Mouse (Mus musculus) heart, embryonic 14.5 days (tissue): ENCODE data around the gene Sfxn5. TPM values are rescaled to one million over a fixed set of nuclear protein-coding genes. Genes with fewer than 3 reads are reported as not detected.

Experiments used
- ATAC-seq: fragments of 200-750 bp; cut with Nextera tagmentation; 2 replicates; pipeline ENCODE4 v1.8.0; 2017; ENCODE audit warnings: low read depth, moderate TSS enrichment; ENCODE audit not compliant: insufficient number of reproducible peaks, insufficient read depth, low FRiP score
- H3K27ac ChIP-seq, 2 experiments: fragments of 200-500 bp in 1 of 2; fragments of 300-500 bp in 1 of 2; sonication (generic) in 1 of 2; replicated peaks in 1 of 2; 2 replicates each; pipeline ENCODE4 v1.5.1; 2012 to 2014; ENCODE audit warnings: low read depth in 2 of 2, low read length in 2 of 2, control low read depth in 1 of 2, mild to moderate bottlenecking in 1 of 2, mixed read lengths in 1 of 2; ENCODE audit not compliant: control insufficient read depth in 1 of 2, insufficient read depth in 1 of 2
- H3K27me3 ChIP-seq: fragments of 300-500 bp; sonication (generic); 2 replicates; pipeline ENCODE4 v1.6.1; 2014; ENCODE audit warnings: mild to moderate bottlenecking, low read length, control low read depth; ENCODE audit not compliant: control insufficient read depth, insufficient read depth
- H3K36me3 ChIP-seq: fragments of 300-500 bp; sonication (generic); 2 replicates; pipeline ENCODE4 v1.6.1; 2014; ENCODE audit warnings: mild to moderate bottlenecking, control low read depth, low read length, mixed read lengths; ENCODE audit not compliant: control insufficient read depth, insufficient read depth
- H3K4me1 ChIP-seq, 2 experiments: fragments of 200-500 bp in 1 of 2; fragments of 300-500 bp in 1 of 2; sonication (generic) in 1 of 2; 2 replicates each; pipeline ENCODE4 v1.6.1; 2012 to 2014; ENCODE audit warnings: low read length in 2 of 2, control low read depth in 1 of 2, mixed read lengths in 1 of 2; ENCODE audit not compliant: control insufficient read depth in 2 of 2, insufficient read depth in 2 of 2
- H3K4me2 ChIP-seq: fragments of 300-500 bp; sonication (generic); 2 replicates; pipeline ENCODE4 v1.6.1; 2014; ENCODE audit warnings: mild to moderate bottlenecking, low read length
- H3K4me3 ChIP-seq, 2 experiments: fragments of 200-500 bp in 1 of 2; fragments of 300-500 bp in 1 of 2; sonication (generic) in 1 of 2; 2 replicates each; pipeline ENCODE4 v1.5.1; 2012 to 2014; ENCODE audit warnings: low read length in 2 of 2, mild to moderate bottlenecking in 2 of 2, control low read depth in 1 of 2, low read depth in 1 of 2, moderate library complexity in 1 of 2; ENCODE audit not compliant: control insufficient read depth in 1 of 2, insufficient read depth in 1 of 2
- H3K9ac ChIP-seq: fragments of 300-500 bp; sonication (generic); 2 replicates; pipeline ENCODE4 v1.6.1; 2014; ENCODE audit warnings: mild to moderate bottlenecking, low read length
- H3K9me3 ChIP-seq: fragments of 300-500 bp; sonication (generic); 2 replicates; pipeline ENCODE4 v1.6.1; 2016; ENCODE audit warnings: low read length, control low read depth; ENCODE audit not compliant: control insufficient read depth
- WGBS: fragments of 180-500 bp; shearing (Covaris S2); extraction: QIAGEN DNeasy Blood & Tissue Kit; methylation state at CpG from one replicate; pipeline ENCODE4 v1.1.7; 2014; 5-methylcytosine and 5-hydroxymethylcytosine counted together
- polyA plus RNA-seq: library from polyadenylated mRNA; unstranded; fragments of >200 nt; fragmentation: Nextera tagmentation; extraction: Ambion mirVana; gene quantifications from 2 replicates; pipeline ENCODE4 v1.2.1, GENCODE M21; 2014

The Sfxn5 gene
- polyA plus RNA-seq, 1 experiment from 2014 or later: 2.7 TPM

DNA sequence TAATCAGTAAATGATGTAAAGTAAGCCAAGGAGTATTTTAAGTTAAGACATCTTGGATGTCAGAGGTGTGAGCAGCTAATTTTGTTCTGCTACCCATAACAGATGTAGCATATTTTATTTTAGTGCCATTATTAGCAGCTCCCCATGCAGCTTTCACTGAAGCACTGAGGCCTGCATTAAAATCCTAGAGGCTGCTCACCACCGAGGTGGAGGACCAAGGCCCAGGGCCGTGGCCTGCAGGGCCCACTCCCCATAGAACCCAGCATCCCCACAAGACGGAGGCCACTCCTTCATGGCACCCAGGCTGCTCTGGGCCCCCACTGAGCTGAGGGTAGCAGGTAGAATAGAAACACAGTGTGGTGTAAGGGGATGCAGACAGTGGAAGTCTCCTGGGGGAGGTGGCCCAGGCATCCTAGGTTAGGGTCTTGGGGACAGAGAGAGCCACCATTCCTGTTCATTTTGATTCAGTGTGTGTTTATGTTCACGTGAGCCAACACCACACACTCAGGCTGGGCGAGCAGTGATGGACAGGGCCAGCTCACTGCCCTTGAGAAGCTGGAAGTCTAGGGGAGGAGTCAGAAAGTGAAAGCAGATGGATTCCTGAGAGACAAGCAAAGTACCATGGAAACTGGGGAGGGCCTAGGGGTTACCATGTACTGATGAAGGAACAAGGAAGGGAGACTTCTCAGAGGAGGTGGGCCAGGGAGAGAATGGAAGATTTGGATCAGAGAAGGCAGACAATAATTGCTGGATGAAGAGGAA is 114.4 kb downstream of the Sfxn5 start:
- H3K36me3 ChIP-seq: no peaks in the 10 kb centered on the region
- no peaks in the 10 kb centered on the region for H3K27me3 ChIP-seq
- peaks cover 0 to 3% of the 10 kb centered on the region in 2 experiments; a peak in 1 of 4 replicates for H3K4me1 ChIP-seq
- no peaks in the 10 kb centered on the region for H3K9me3 ChIP-seq
- ATAC-seq: no peak
- no peak overlapping the region for H3K27ac ChIP-seq
- no peak overlapping the region for H3K4me3 ChIP-seq
- WGBS: 61% methylated on average over 5 of the region's 5 CpGs
- H3K9ac ChIP-seq: no peak overlapping the region
- no peak overlapping the region for H3K4me2 ChIP-seq

DNA sequence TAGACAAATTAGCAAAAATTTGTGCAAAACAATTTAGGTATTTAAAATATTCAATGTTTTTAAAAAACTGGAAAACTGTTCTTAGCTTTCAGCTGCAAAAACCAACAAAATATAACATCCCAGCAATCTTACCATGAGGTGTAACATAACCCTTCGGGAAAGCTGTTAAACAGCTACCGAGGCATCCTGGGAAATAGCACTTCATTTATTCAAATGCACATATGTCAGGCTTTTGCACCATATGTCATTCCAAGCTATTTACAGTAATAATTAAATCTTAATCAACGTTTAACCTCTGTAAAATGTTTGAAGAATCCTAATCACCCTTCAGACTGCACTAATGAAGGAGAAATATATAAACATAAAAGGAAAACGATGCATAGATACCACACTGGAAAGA is 115.0 kb downstream of the Sfxn5 start:
- Histone ChIP-seq H3K27me3 (no peaks in the 10 kb centered on the region), H3K36me3 (no peaks in the 10 kb centered on the region), H3K4me2 (no peak overlapping the region), H3K9me3 (no peaks in the 10 kb centered on the region), H3K4me3 (no peak overlapping the region), H3K9ac (no peak overlapping the region), H3K4me1 (peaks cover 0 to 3% of the 10 kb centered on the region in 2 experiments; a peak in 1 of 4 replicates), H3K27ac (no peak overlapping the region)
- WGBS: 81% methylated on average over 4 of the region's 4 CpGs
- no peak for ATAC-seq

DNA sequence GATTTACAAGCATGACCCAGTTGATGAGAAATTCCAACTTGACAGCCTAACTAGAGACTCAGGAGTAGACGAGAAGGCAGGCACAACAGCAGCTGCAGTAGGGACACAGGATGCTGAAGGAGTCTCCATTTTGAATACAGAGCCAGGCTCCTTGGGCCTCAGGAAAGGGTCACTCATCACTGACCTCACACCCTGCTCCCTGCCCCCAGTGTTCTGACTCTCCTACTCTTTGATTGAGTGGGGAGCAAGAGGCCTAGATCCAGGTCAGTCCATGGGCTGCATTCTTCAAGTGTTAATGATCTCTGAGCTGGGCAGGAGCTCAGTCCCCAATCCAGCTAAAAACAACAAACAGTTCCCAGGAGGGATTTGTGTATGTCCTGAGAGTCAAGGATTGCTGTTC is 122.5 kb downstream of the Sfxn5 start:
- Histone ChIP-seq H3K9me3 (no peaks in the 10 kb centered on the region), H3K36me3 (no peaks in the 10 kb centered on the region), H3K4me1 (peaks cover 0 to 3% of the 10 kb centered on the region in 2 experiments; a peak in 1 of 4 replicates), H3K9ac (no peak overlapping the region), H3K4me3 (no peak overlapping the region), H3K27ac (no peak overlapping the region), H3K27me3 (peaks cover 31% of the 10 kb centered on the region), H3K4me2 (no peak overlapping the region)
- 36% methylated on average over 1 of the region's 1 CpGs for WGBS
- no peak for ATAC-seq

DNA sequence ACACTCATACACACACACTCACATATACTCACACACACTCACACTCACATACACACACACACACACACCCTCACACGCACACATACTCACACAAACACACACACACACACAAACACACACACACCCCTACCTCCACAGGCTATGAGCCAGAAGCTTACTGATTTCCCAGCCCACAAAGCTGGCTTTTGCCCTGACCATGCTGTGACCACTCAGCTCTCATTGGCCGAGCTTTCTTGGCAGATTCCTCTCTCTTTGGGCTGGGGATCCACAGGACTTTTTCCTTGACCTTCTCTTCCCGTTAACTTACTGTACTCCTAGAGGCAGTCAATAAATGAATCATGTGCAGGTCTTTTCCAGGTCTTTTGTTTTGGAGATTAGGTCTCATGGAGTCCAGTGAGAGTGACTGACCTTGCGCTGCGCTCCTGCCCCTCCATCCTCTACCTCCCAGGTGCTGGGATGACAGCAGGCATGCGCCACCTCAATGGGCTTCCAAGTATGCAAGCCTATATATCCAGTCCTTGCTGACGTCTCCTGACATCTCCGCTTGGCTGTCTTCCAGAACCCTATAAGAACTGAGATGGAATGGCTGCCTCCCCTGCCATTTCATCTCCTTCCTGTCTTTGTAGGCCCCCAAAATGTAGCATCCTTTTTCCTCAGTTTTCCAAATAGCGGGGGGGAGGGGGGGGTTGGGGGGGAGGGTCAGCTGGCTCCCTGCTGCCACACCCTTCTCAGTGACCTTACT is 123.8 kb downstream of the Sfxn5 start:
- no peaks in the 10 kb centered on the region for H3K9me3 ChIP-seq
- 69% methylated on average over 9 of the region's 9 CpGs for WGBS
- H3K36me3 ChIP-seq: no peaks in the 10 kb centered on the region
- no peak overlapping the region for H3K9ac ChIP-seq
- ATAC-seq: no peak
- no peaks in the 10 kb centered on the region for H3K4me1 ChIP-seq
- peaks cover 42% of the 10 kb centered on the region for H3K27me3 ChIP-seq
- no peak overlapping the region for H3K4me3 ChIP-seq
- H3K27ac ChIP-seq: no peak overlapping the region
- H3K4me2 ChIP-seq: no peak overlapping the region

DNA sequence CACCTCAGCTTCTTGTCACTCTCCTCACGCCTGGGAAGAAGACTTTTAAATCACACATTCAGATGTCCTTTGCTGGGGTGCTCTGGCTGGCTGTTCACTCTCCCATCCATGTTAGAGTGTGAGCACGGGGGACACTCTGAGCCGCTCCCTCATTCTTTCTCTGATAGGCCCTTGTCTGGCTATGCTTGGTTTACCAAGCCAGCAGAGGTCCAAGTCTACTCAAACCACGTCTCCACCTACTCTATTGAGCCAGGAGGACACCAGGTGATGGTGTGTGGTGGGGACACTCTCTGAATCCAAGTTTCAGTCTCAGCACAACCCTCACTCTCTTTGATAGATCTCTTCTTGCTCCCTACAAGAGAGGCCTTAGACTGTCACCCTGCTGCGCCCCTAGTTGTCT is 125.9 kb downstream of the Sfxn5 start:
- Histone ChIP-seq H3K4me3 (no peak overlapping the region), H3K36me3 (no peaks in the 10 kb centered on the region), H3K4me2 (no peak overlapping the region), H3K9me3 (no peaks in the 10 kb centered on the region), H3K27ac (no peak overlapping the region), H3K9ac (no peak overlapping the region), H3K4me1 (no peaks in the 10 kb centered on the region), H3K27me3 (peaks cover 49% of the 10 kb centered on the region)
- 63% methylated on average over 5 of the region's 5 CpGs for WGBS
- ATAC-seq: no peak

DNA sequence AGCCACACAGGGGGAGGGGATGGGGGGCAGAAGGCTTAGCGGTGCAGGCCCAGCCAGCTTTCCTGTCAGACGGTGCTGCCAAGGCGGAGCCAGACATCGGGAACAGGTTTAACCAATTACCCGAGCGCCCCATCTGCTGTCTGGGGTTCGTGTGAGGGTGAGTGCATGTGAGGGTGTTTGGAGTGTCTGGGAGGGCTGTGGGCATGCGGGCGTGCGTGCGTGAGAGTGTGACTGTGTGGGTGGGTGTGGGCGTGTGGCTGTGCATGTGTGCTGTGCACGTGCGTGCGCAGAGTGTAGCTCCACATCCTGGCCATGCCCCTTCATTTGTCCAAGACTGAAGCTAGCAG is 126.3 kb downstream of the Sfxn5 start:
- Histone ChIP-seq H3K36me3 (no peaks in the 10 kb centered on the region), H3K27me3 (peaks cover 53% of the 10 kb centered on the region), H3K27ac (no peak overlapping the region), H3K9me3 (no peaks in the 10 kb centered on the region), H3K9ac (no peak overlapping the region), H3K4me3 (no peak overlapping the region), H3K4me2 (no peak overlapping the region), H3K4me1 (no peaks in the 10 kb centered on the region)
- no peak for ATAC-seq
- 57% methylated on average over 15 of the region's 15 CpGs for WGBS

DNA sequence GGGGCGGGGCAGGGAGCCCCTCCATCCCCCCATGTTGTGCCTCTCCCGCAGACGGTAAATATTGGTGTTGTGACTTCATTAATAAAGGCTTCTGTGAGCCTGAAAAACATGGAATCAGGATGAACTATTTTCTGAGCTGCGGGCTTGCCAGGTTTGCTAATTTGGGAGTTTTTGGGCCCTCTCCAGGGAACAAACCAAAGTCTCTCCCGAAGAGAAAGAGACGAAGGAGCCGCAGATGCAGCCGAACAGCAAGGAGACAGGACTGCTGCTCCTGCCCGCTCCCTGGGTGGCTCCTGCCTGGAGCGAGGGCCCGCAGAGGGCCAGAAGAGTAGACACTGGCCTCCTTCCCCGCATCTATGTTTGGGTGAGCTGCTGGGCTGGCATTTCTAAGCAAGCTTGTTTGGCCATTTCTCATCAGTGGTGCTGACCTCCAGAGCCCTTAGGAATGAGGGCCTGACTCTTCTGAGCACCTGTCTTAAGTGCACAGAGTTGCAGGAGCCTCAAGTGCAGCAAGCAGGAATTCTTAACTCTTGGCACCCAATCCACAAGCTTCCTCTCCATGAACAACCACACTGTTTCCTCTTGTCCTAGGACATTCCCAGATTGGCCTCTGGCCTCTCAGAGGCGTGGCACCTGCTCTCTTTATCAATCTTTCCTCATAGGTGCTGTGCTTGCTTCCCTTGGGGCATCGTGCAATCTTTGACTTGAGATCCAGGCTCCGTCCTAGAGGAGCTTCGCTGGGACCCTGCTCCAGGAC is 126.9 kb downstream of the Sfxn5 start:
- Histone ChIP-seq H3K36me3 (no peaks in the 10 kb centered on the region), H3K9ac (no peak overlapping the region), H3K4me3 (no peak overlapping the region), H3K27ac (no peak overlapping the region), H3K9me3 (no peaks in the 10 kb centered on the region), H3K4me2 (no peak overlapping the region), H3K27me3 (peaks cover 58% of the 10 kb centered on the region), H3K4me1 (no peaks in the 10 kb centered on the region)
- ATAC-seq: no peak
- WGBS: 34% methylated on average over 16 of the region's 16 CpGs
